Mouse (Mus musculus): ENCODE data around the gene Mtx2. TPM values are rescaled to one million over a fixed set of nuclear protein-coding genes. Genes with fewer than 3 reads are reported as not detected.

The Mtx2 gene
- polyA plus RNA-seq, 1 experiment, result 30.2 TPM

DNA sequence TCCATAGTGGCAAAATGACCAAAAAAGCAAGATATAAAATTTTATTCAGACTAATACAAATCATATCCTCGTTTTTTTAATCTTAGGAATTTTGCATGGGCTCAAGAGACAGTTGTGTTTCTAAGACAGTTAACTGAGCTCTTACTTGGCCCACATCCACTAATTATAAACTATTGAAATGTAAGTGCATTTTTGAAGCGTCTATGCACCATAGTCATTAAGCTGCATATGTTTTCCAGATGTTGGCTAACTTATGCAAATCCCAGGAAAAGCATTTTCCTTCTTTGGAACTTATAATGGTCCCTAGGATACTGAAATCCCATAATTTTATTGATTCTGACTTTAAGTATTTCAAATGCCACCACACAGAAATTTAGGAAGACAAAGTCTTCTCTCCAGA, 68.5 kb downstream of the Mtx2 start:
- H3ac ChIP-seq (ENCODE audit: control insufficient read depth, insufficient read length, low read depth), result no peak overlapping the region
- no peaks in the 10 kb centered on the region for H3K79me2 ChIP-seq (ENCODE audit: control insufficient read depth, insufficient read depth)
- no peaks in the 10 kb centered on the region for H3K79me3 ChIP-seq (ENCODE audit: low read depth)
- no peak overlapping the region for H3K4me3 ChIP-seq (ENCODE audit: insufficient read depth, poor library complexity, severe bottlenecking)
- no peaks in the 10 kb centered on the region for H3K36me3 ChIP-seq (ENCODE audit: control insufficient read depth, insufficient read depth)
- no peaks in the 10 kb centered on the region for H3K27me3 ChIP-seq (ENCODE audit: control insufficient read depth, insufficient read depth, insufficient read length)
- TF ChIP-seq MYOD1 (IDR thresholded peaks at IDR 0.05; ENCODE audit: control insufficient read depth, insufficient read length, low read depth) (no peak), CTCF (IDR thresholded peaks at IDR 0.05; ENCODE audit: control insufficient read depth, insufficient read depth, insufficient read length) (no peak), CEBPB (IDR thresholded peaks at IDR 0.05; ENCODE audit: low read depth) (no peak), FOSL1 (IDR thresholded peaks at IDR 0.05; ENCODE audit: insufficient read depth, low read length, poor library complexity, severe bottlenecking) (no peak), USF1 (IDR thresholded peaks at IDR 0.05; ENCODE audit: low read depth) (no peak), MAX (IDR thresholded peaks at IDR 0.05) (no peak), MYOG (IDR thresholded peaks at IDR 0.05; ENCODE audit: control insufficient read depth, extremely low read depth, insufficient read length) (no peak)

DNA sequence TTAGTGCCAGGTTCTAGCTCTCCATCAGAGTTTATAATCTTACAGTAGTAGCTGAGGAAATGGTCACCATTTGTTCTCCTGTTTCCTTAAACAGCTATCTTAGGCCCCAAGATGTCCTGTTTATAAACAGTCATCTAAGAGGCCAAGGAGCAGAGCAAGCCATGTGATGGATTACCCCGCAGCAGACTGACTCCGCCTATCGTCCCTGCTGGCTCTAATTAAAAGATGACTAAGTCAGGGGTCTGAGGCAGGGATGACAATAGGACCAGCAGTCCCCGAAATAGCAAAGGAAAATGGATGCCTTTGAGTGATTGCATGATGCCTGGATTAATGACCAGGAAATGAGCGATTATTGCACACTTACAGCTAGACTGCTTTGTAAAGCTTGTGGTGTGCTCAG, 74.4 kb downstream of the Mtx2 start:
- Histone ChIP-seq H3K4me3 (ENCODE audit: insufficient read depth, poor library complexity, severe bottlenecking) (no peak overlapping the region), H3K79me2 (ENCODE audit: control insufficient read depth, insufficient read depth) (no peaks in the 10 kb centered on the region), H3K36me3 (ENCODE audit: control insufficient read depth, insufficient read depth) (no peaks in the 10 kb centered on the region), H3ac (ENCODE audit: control insufficient read depth, insufficient read length, low read depth) (no peak overlapping the region), H3K79me3 (ENCODE audit: low read depth) (no peaks in the 10 kb centered on the region), H3K27me3 (ENCODE audit: control insufficient read depth, insufficient read depth, insufficient read length) (no peaks in the 10 kb centered on the region)
- TF ChIP-seq FOSL1 (IDR thresholded peaks at IDR 0.05; ENCODE audit: insufficient read depth, low read length, poor library complexity, severe bottlenecking) (no peak), CTCF (IDR thresholded peaks at IDR 0.05; ENCODE audit: control insufficient read depth, insufficient read depth, insufficient read length) (no peak), MYOG (IDR thresholded peaks at IDR 0.05; ENCODE audit: control insufficient read depth, extremely low read depth, insufficient read length) (no peak), CEBPB (IDR thresholded peaks at IDR 0.05; ENCODE audit: low read depth) (no peak), MYOD1 (IDR thresholded peaks at IDR 0.05; ENCODE audit: control insufficient read depth, insufficient read length, low read depth) (no peak), MAX (IDR thresholded peaks at IDR 0.05) (no peak), USF1 (IDR thresholded peaks at IDR 0.05; ENCODE audit: low read depth) (no peak)

DNA sequence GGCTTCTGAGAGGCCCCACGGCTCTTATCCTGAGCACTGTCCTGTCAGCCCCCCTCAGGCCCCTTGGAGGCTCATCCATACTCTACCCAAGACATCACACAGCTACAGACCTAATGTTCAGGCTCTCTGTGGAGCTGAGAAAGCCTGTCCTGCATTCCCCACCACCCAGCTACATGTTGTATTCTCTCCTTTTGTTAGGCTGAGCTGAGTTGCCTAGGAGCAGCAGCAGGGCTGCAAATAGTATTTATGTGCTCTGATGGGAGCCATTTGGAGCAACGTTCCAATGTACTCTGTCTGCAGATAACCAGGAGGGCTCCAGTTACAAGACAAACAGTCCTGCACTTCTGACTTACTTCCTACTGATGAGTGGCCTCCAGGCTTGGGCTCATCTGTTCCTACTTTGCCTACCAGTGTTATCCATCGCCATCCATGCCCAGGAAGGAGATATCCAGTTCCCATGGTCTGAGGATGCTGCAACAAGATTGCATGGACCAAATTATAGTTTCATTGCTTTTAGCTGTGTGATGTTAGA, 76.2 kb downstream of the Mtx2 start:
- Histone ChIP-seq H3K4me3 (ENCODE audit: insufficient read depth, poor library complexity, severe bottlenecking) (no peak overlapping the region), H3K79me3 (ENCODE audit: low read depth) (no peaks in the 10 kb centered on the region), H3K36me3 (ENCODE audit: control insufficient read depth, insufficient read depth) (no peaks in the 10 kb centered on the region), H3K27me3 (ENCODE audit: control insufficient read depth, insufficient read depth, insufficient read length) (no peaks in the 10 kb centered on the region), H3K79me2 (ENCODE audit: control insufficient read depth, insufficient read depth) (no peaks in the 10 kb centered on the region), H3ac (ENCODE audit: control insufficient read depth, insufficient read length, low read depth) (no peak overlapping the region)
- no peak for TF ChIP-seq MAX (IDR thresholded peaks at IDR 0.05)
- no peak for TF ChIP-seq MYOG (IDR thresholded peaks at IDR 0.05; ENCODE audit: control insufficient read depth, extremely low read depth, insufficient read length)
- no peak for TF ChIP-seq USF1 (IDR thresholded peaks at IDR 0.05; ENCODE audit: low read depth)
- no peak for TF ChIP-seq FOSL1 (IDR thresholded peaks at IDR 0.05; ENCODE audit: insufficient read depth, low read length, poor library complexity, severe bottlenecking)
- TF ChIP-seq CTCF (IDR thresholded peaks at IDR 0.05; ENCODE audit: control insufficient read depth, insufficient read depth, insufficient read length), result no peak
- no peak for TF ChIP-seq CEBPB (IDR thresholded peaks at IDR 0.05; ENCODE audit: low read depth)
- TF ChIP-seq MYOD1 (IDR thresholded peaks at IDR 0.05; ENCODE audit: control insufficient read depth, insufficient read length, low read depth), result no peak

DNA sequence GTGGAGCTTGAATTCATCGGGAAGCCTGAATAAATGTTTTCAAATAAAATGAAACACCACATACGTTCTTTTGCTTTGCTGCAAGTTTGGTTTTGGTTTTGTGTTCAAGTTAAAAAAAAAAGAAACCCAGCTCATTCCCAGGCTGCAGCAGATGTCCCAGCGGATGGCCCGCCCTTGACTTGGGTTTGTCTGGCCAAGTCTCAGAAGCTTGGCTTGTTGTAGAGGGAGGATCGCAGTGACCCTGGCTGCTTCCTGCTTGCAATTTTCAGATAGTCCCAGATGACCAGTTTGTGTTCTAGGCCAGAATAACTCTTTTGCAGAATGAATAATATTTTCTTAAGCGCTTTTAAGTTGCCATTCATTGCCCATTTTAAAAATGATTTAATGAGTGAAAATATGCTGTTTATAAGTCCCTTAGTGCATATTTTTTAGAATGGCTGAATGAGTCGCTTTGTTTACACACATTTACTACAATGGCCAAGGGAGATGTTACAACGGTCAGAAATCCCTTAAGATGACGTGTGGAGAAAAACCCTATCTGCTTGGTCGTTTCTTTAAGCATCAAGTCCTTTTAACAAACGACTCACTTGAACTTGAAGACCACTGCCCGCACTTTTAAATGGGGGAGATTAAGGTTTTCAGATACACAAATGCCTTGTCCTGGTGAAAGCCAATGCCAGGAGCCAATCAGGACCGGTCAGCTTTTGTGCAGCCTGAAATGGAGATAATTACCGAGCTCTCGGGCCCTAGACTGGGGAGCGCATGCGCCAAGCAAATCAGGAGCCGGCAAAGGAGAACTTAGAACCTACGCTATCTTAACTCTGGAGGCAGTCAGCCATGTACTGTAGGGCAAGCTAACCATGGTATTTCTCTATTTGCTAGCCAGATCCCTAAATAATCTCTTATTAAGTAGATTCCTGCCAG, 82.0 kb downstream of the Mtx2 start:
- Histone ChIP-seq H3ac (ENCODE audit: control insufficient read depth, insufficient read length, low read depth) (no peak overlapping the region), H3K27me3 (ENCODE audit: control insufficient read depth, insufficient read depth, insufficient read length) (no peaks in the 10 kb centered on the region), H3K4me3 (ENCODE audit: insufficient read depth, poor library complexity, severe bottlenecking) (no peak overlapping the region), H3K79me3 (ENCODE audit: low read depth) (no peaks in the 10 kb centered on the region), H3K79me2 (ENCODE audit: control insufficient read depth, insufficient read depth) (no peaks in the 10 kb centered on the region), H3K36me3 (ENCODE audit: control insufficient read depth, insufficient read depth) (no peaks in the 10 kb centered on the region)
- TF ChIP-seq MYOG (IDR thresholded peaks at IDR 0.05; ENCODE audit: control insufficient read depth, extremely low read depth, insufficient read length), result no peak
- no peak for TF ChIP-seq CEBPB (IDR thresholded peaks at IDR 0.05; ENCODE audit: low read depth)
- TF ChIP-seq USF1 (IDR thresholded peaks at IDR 0.05; ENCODE audit: low read depth), result no peak
- no peak for TF ChIP-seq CTCF (IDR thresholded peaks at IDR 0.05; ENCODE audit: control insufficient read depth, insufficient read depth, insufficient read length)
- no peak for TF ChIP-seq MAX (IDR thresholded peaks at IDR 0.05)
- TF ChIP-seq FOSL1 (IDR thresholded peaks at IDR 0.05; ENCODE audit: insufficient read depth, low read length, poor library complexity, severe bottlenecking), result no peak
- TF ChIP-seq MYOD1 (IDR thresholded peaks at IDR 0.05; ENCODE audit: control insufficient read depth, insufficient read length, low read depth), result no peak

DNA sequence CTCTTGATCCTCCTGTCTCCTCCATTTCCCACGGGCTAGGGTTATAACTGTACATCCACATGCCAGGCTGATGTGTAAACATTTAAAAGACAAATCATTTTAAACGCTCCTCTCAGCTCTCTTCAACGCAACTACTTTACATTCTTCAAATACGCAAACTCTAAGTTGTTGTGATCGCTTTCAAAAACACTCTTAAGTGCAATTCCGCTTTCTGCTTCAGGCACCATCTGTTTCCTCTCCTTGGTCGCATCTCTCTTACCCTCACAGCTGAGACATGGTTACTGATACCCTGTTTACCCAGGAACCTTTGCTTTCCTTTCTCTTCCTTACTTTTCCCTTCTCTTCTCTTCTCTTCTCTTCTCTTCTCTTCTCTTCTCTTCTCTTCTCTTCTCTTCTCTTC, 86.4 kb downstream of the Mtx2 start:
- Histone ChIP-seq H3K79me2 (ENCODE audit: control insufficient read depth, insufficient read depth) (no peaks in the 10 kb centered on the region), H3K36me3 (ENCODE audit: control insufficient read depth, insufficient read depth) (no peaks in the 10 kb centered on the region), H3K79me3 (ENCODE audit: low read depth) (no peaks in the 10 kb centered on the region), H3K4me3 (ENCODE audit: insufficient read depth, poor library complexity, severe bottlenecking) (no peak overlapping the region), H3K27me3 (ENCODE audit: control insufficient read depth, insufficient read depth, insufficient read length) (peaks cover 1% of the 10 kb centered on the region), H3ac (ENCODE audit: control insufficient read depth, insufficient read length, low read depth) (no peak overlapping the region)
- no peak for TF ChIP-seq FOSL1 (IDR thresholded peaks at IDR 0.05; ENCODE audit: insufficient read depth, low read length, poor library complexity, severe bottlenecking)

All from C2C12 (cell line).